Mouse (Mus musculus) megakaryocyte, embryonic 14.5 days (primary cell): ENCODE measurements around the gene Tns2.

Experiments
- FLI1 ChIP-seq: IDR thresholded peaks from 2 replicates; pipeline ENCODE4 v1.6.1; 2012; ENCODE audit warnings: low read length, inconsistent platforms, mixed read lengths
- GATA1 ChIP-seq: IDR thresholded peaks from 3 replicates; pipeline ENCODE4 v1.6.1; 2012; ENCODE audit warnings: mixed read lengths, low read length, inconsistent platforms, borderline replicate concordance

- TF ChIP-seq GATA1 (no peak), FLI1 (no peak)
These were observed 447 bp upstream of the Tns2 start for GRCm38 (mm10) chr15:102099771-102100160.
